9 mouse cellular contexts compared by ENCODE assay signal in genomic region chr11:97101722-97102121, GRCm38 (mm10). TPM values are rescaled to one million over a fixed set of nuclear protein-coding genes. Genes with fewer than 3 reads are reported as not detected.
DNase-seq lines count a peak whose midpoint lies in the region; ATAC-seq and TF ChIP-seq lines count a peak whose summit lies in the region.
"Had no signal": no experiment of that assay in that cellular context is flagged by ENCODE, and none has a peak within 500 bp of the region (broad histone marks: within the 10 kb centered on the region; RNA-seq: fewer than 3 reads in every experiment).

No protein-coding gene starts in this region.

- no peak for ATAC-seq in hindbrain, embryonic 11.5 days (ENCODE audit: low FRiP score)
- ATAC-seq in hindbrain, embryonic 12.5 days (ENCODE audit: low FRiP score): no peak
- peak; percentile 78 for ATAC-seq in neutrophil, adult 5-6 weeks (ENCODE audit: extremely low read depth, insufficient number of reproducible peaks, low FRiP score, poor library complexity, severe bottlenecking)

- peak; percentile 75 for DNase-seq in hindbrain, embryonic 11.5 days (ENCODE audit: low spot score)
- peak; percentile 78 for DNase-seq in MEL (ENCODE audit: low read depth, low spot score)
- peak; percentile 38 for DNase-seq in cerebellum, adult 11-12 months
- DNase-seq in gastrocnemius, postnatal 25 days: peak; percentile 43
- DNase-seq in layer of hippocampus, postnatal 14 days (ENCODE audit: low spot score in 2 of 2): peak; percentile 35 to 60
- peak; percentile 71 to 76 for DNase-seq in thymus, postnatal 36 days

- H3K9ac ChIP-seq in hindbrain, embryonic 11.5 days (ENCODE audit: low read depth, low read length): no peak overlapping the region
- no peak overlapping the region for H3K9ac ChIP-seq in hindbrain, embryonic 12.5 days
- no peak overlapping the region for H3K9ac ChIP-seq in MEL (ENCODE audit: control insufficient read depth, low read depth, low read length, poor library complexity, severe bottlenecking)
- H3K9ac ChIP-seq: liver, embryonic 15.5 days had no signal

- H3K27ac ChIP-seq in hindbrain, embryonic 11.5 days (ENCODE audit: low read depth, low read length): no peak overlapping the region
- no peak overlapping the region for H3K27ac ChIP-seq in hindbrain, embryonic 12.5 days
- no peak overlapping the region for H3K27ac ChIP-seq in MEL (ENCODE audit: control insufficient read depth, low read depth, low read length)
- H3K27ac ChIP-seq: liver, embryonic 15.5 days had no signal

- TF ChIP-seq CTCF in MEL (IDR thresholded peaks at IDR 0.05 in 2 of 3, conservative IDR thresholded peaks at IDR 0.05 in 1 of 3; ENCODE audit: control insufficient read depth in 1 of 3, insufficient read depth in 1 of 3, low read depth in 2 of 3, low read length in 3 of 3, poor library complexity in 1 of 3, severe bottlenecking in 1 of 3): peak; percentile 92 to 96 (median 93)

- H3K4me2 ChIP-seq in hindbrain, embryonic 11.5 days (replicated peaks; ENCODE audit: low read depth, low read length): no peak overlapping the region
- H3K4me2 ChIP-seq in hindbrain, embryonic 12.5 days (replicated peaks): no peak overlapping the region
- H3K4me2 ChIP-seq: liver, embryonic 15.5 days had no signal

- TF ChIP-seq POLR2A in MEL (IDR thresholded peaks at IDR 0.05; ENCODE audit: control insufficient read depth in 1 of 2, insufficient read depth in 1 of 2, low read depth in 1 of 2, low read length in 2 of 2, poor library complexity in 1 of 2): no peak

- no peaks in the 10 kb centered on the region for H3K36me3 ChIP-seq in hindbrain, embryonic 11.5 days (ENCODE audit: control insufficient read depth, insufficient read depth, low read length)
- H3K36me3 ChIP-seq in hindbrain, embryonic 12.5 days: no peaks in the 10 kb centered on the region
- peaks cover 0 to 7% of the 10 kb centered on the region in 2 experiments; a peak in 2 of 4 replicates for H3K36me3 ChIP-seq in MEL (ENCODE audit: control insufficient read depth in 1 of 2, insufficient read depth in 2 of 2, low read length in 2 of 2)
- H3K36me3 ChIP-seq: liver, embryonic 15.5 days had no signal

- H3K4me1 ChIP-seq in hindbrain, embryonic 11.5 days (replicated peaks; ENCODE audit: control insufficient read depth, insufficient read depth, low read length): no peaks in the 10 kb centered on the region
- H3K4me1 ChIP-seq in hindbrain, embryonic 12.5 days: no peaks in the 10 kb centered on the region
- H3K4me1 ChIP-seq in MEL (ENCODE audit: control insufficient read depth in 1 of 2, insufficient read depth in 2 of 2, low read length in 2 of 2): peaks cover 2 to 15% of the 10 kb centered on the region in 2 experiments; a peak in 3 of 4 replicates
- H3K4me1 ChIP-seq: liver, embryonic 15.5 days had no signal

- no peaks in the 10 kb centered on the region for H3K79me2 ChIP-seq in MEL (ENCODE audit: control insufficient read depth, insufficient read depth, low read length, poor library complexity)

- 0 out of 2 replicates have a peak, but pooled peaks cover 2% of the 10 kb centered on the region for H3K27me3 ChIP-seq in hindbrain, embryonic 11.5 days (ENCODE audit: control insufficient read depth, insufficient read depth, low read length)
- peaks cover 31% of the 10 kb centered on the region for H3K27me3 ChIP-seq in hindbrain, embryonic 12.5 days
- H3K27me3 ChIP-seq in MEL (ENCODE audit: control insufficient read depth in 1 of 2, insufficient read depth in 2 of 2, low read length in 2 of 2): peaks cover 4 to 13% of the 10 kb centered on the region in 2 experiments

- TF ChIP-seq EP300 in MEL (IDR thresholded peaks at IDR 0.05; ENCODE audit: low read depth in 1 of 2, low read length in 2 of 2): no peak

- 22% methylated on average over 9 of the region's 9 CpGs for WGBS in hindbrain, embryonic 11.5 days
- 28% methylated on average over 9 of the region's 9 CpGs for WGBS in hindbrain, embryonic 12.5 days

- no peaks in the 10 kb centered on the region for H3K9me3 ChIP-seq in hindbrain, embryonic 11.5 days (ENCODE audit: control insufficient read depth, low read length)
- no peaks in the 10 kb centered on the region for H3K9me3 ChIP-seq in hindbrain, embryonic 12.5 days (replicated peaks)
- no peaks in the 10 kb centered on the region for H3K9me3 ChIP-seq in MEL (replicated peaks; ENCODE audit: insufficient read depth, low read length)
- H3K9me3 ChIP-seq: liver, embryonic 15.5 days had no signal

- no peak overlapping the region for H3K4me3 ChIP-seq in hindbrain, embryonic 11.5 days (ENCODE audit: low read depth, low read length)
- no peak overlapping the region for H3K4me3 ChIP-seq in hindbrain, embryonic 12.5 days
- no peak overlapping the region for H3K4me3 ChIP-seq in MEL (ENCODE audit: control insufficient read depth in 1 of 2, insufficient read depth in 1 of 2, low read depth in 2 of 2, low read length in 2 of 2)
- H3K4me3 ChIP-seq: liver, embryonic 15.5 days had no signal

- peak; percentile 69 for TF ChIP-seq RAD21 in MEL (IDR thresholded peaks at IDR 0.05; ENCODE audit: low read depth, low read length)

TF ChIP-seq in MEL, 35 proteins besides CTCF, POLR2A, EP300 and RAD21:
- TF ChIP-seq ZC3H11A (IDR thresholded peaks at IDR 0.05; ENCODE audit: low read depth, low read length) (peak; percentile 74), SMC3 (IDR thresholded peaks at IDR 0.05; ENCODE audit: low read depth, low read length) (peak; percentile 94), ZKSCAN1 (IDR thresholded peaks at IDR 0.05; ENCODE audit: low read depth, low read length) (no peak), MAX (IDR thresholded peaks at IDR 0.05; ENCODE audit: low read length) (0 out of 2 replicates have a peak, but pooled peaks have one; percentile 53), TCF12 (IDR thresholded peaks at IDR 0.05; ENCODE audit: low read depth, low read length) (no peak)

RNA-seq across cellular contexts. Expression of gene Tbx21, which starts 13.4 kb away (rescaled TPM):
- polyA plus RNA-seq in hindbrain, embryonic 11.5 days (2014; fragmentation: Nextera tagmentation; extraction: Ambion mirVana): 0.11 and 0.23 TPM in 2 replicates
- polyA plus RNA-seq in hindbrain, embryonic 12.5 days (2016; fragmentation: Nextera tagmentation; extraction: Ambion mirVana): 0.10 TPM in 1 of 2 replicates, not detected in the other
- total RNA-seq in MEL (2012; rRNA removed): not detected in 2 replicates
- polyA plus RNA-seq in MEL (2012; ENCODE audit: insufficient read depth in 1 of 2, insufficient read length in 2 of 2, low read depth in 1 of 2, low replicate concordance in 2 of 2, missing spikeins in 1 of 2): not detected
- under 1 TPM; 0.41 to 0.86 TPM for total RNA-seq in gastrocnemius, postnatal 25 days (2021)
- under 1 TPM in 1 of 2 experiments, not detected in 1; 0.19 TPM for total RNA-seq in layer of hippocampus, postnatal 14 days (2021)
- total RNA-seq in neutrophil, adult 5-6 weeks (2017): 1.3 and 1.4 TPM in 2 replicates

RNA-seq across cellular contexts. Expression of gene Tbkbp1, which starts 49.6 kb away (rescaled TPM):
- polyA plus RNA-seq in hindbrain, embryonic 11.5 days (2014; fragmentation: Nextera tagmentation; extraction: Ambion mirVana): 3.9 and 4.2 TPM in 2 replicates
- 10.1 and 10.5 TPM in 2 replicates for polyA plus RNA-seq in hindbrain, embryonic 12.5 days (2016; fragmentation: Nextera tagmentation; extraction: Ambion mirVana)
- 10.3 and 11.7 TPM in 2 replicates for total RNA-seq in MEL (2012; rRNA removed)
- polyA plus RNA-seq in MEL (2012; ENCODE audit: insufficient read depth in 1 of 2, insufficient read length in 2 of 2, low read depth in 1 of 2, low replicate concordance in 2 of 2, missing spikeins in 1 of 2): 10 to 100 TPM in 1 of 2 experiments, not detected in 1; 33.5 TPM
- total RNA-seq in gastrocnemius, postnatal 25 days (2021): 1 to 10 TPM; 4.6 to 4.9 TPM
- 10 to 100 TPM; 60.9 to 68.4 TPM for total RNA-seq in layer of hippocampus, postnatal 14 days (2021)
- total RNA-seq in neutrophil, adult 5-6 weeks (2017): 11.3 and 13.2 TPM in 2 replicates

RNA-seq across cellular contexts. Expression of gene Osbpl7, which starts 51.3 kb away (rescaled TPM):
- 4.2 and 6.1 TPM in 2 replicates for polyA plus RNA-seq in hindbrain, embryonic 11.5 days (2014; fragmentation: Nextera tagmentation; extraction: Ambion mirVana)
- 9.1 and 11.9 TPM in 2 replicates for polyA plus RNA-seq in hindbrain, embryonic 12.5 days (2016; fragmentation: Nextera tagmentation; extraction: Ambion mirVana)
- 8.3 and 11.5 TPM in 2 replicates for total RNA-seq in MEL (2012; rRNA removed)
- polyA plus RNA-seq in MEL (2012; ENCODE audit: insufficient read depth in 1 of 2, insufficient read length in 2 of 2, low read depth in 1 of 2, low replicate concordance in 2 of 2, missing spikeins in 1 of 2): 10 to 100 TPM in 1 of 2 experiments, not detected in 1; 18.9 TPM
- 1 to 10 TPM; 2.5 to 3.2 TPM for total RNA-seq in gastrocnemius, postnatal 25 days (2021)
- 10 to 100 TPM; 15.1 to 16.2 TPM for total RNA-seq in layer of hippocampus, postnatal 14 days (2021)
- total RNA-seq in neutrophil, adult 5-6 weeks (2017): 20.9 and 22.7 TPM in 2 replicates
